Mouse (Mus musculus) embryonic facial prominence, embryonic 12.5 days (tissue): ENCODE measurements around the gene Cryaa. TPM values are rescaled to one million over a fixed set of nuclear protein-coding genes. Genes with fewer than 3 reads are reported as not detected.
A peak's percentile ranks its signal among the peaks of the same experiment; 100 is the strongest.

Source experiments
- ATAC-seq: fragments of 200-750 bp; cut with Nextera tagmentation; 2 replicates; pipeline ENCODE4 v1.8.0; 2017; ENCODE audit not compliant: insufficient number of reproducible peaks, insufficient read depth, low FRiP score, low TSS enrichment
- H3K27ac ChIP-seq: fragments of 300-500 bp; sonication (generic); 2 replicates; pipeline ENCODE4 v1.5.1; 2016; ENCODE audit warnings: mild to moderate bottlenecking
- H3K27me3 ChIP-seq: fragments of 300-500 bp; sonication (generic); 2 replicates; pipeline ENCODE4 v1.6.1; 2016; ENCODE audit warnings: mild to moderate bottlenecking, moderate library complexity
- H3K36me3 ChIP-seq: fragments of 300-500 bp; sonication (generic); 2 replicates; pipeline ENCODE4 v1.6.1; 2016; ENCODE audit warnings: mild to moderate bottlenecking
- H3K4me1 ChIP-seq: fragments of 300-500 bp; sonication (generic); 2 replicates; pipeline ENCODE4 v1.6.1; 2016
- H3K4me2 ChIP-seq: fragments of 300-500 bp; sonication (generic); replicated peaks from 2 replicates; pipeline ENCODE4 v1.6.1; 2016; ENCODE audit warnings: mild to moderate bottlenecking, moderate library complexity
- H3K4me3 ChIP-seq: fragments of 300-500 bp; sonication (generic); 2 replicates; pipeline ENCODE4 v1.5.1; 2016; ENCODE audit warnings: mild to moderate bottlenecking
- H3K9ac ChIP-seq: fragments of 300-500 bp; sonication (generic); 2 replicates; pipeline ENCODE4 v1.6.1; 2016; ENCODE audit warnings: mild to moderate bottlenecking, moderate library complexity
- H3K9me3 ChIP-seq: fragments of 300-500 bp; sonication (generic); 2 replicates; pipeline ENCODE4 v1.6.1; 2016; ENCODE audit warnings: mild to moderate bottlenecking, moderate library complexity
- WGBS: fragments of 180-500 bp; shearing (Covaris S2); methylation state at CpG from one replicate; pipeline ENCODE4 v1.1.7; 2016; 5-methylcytosine and 5-hydroxymethylcytosine counted together
- polyA plus RNA-seq: library from polyadenylated mRNA; unstranded; fragments of >200 nt; fragmentation: Nextera tagmentation; extraction: Ambion mirVana; gene quantifications from 2 replicates; pipeline ENCODE4 v1.2.1, GENCODE M21; 2016

The Cryaa gene
- polyA plus RNA-seq, 1 experiment from 2014 or later, result 283 TPM

- no peak overlapping the region for H3K4me3 ChIP-seq
- ATAC-seq, result no peak
- H3K9ac ChIP-seq, result no peak overlapping the region
- no peaks in the 10 kb centered on the region for H3K27me3 ChIP-seq
- H3K9me3 ChIP-seq, result no peaks in the 10 kb centered on the region
- H3K36me3 ChIP-seq, result no peaks in the 10 kb centered on the region
- no peaks in the 10 kb centered on the region for H3K4me1 ChIP-seq
- H3K27ac ChIP-seq, result no peak overlapping the region
- no peak overlapping the region for H3K4me2 ChIP-seq
These were observed 14.8 kb upstream of the Cryaa start for GRCm38 (mm10) chr17:31662855-31663254.

DNA sequence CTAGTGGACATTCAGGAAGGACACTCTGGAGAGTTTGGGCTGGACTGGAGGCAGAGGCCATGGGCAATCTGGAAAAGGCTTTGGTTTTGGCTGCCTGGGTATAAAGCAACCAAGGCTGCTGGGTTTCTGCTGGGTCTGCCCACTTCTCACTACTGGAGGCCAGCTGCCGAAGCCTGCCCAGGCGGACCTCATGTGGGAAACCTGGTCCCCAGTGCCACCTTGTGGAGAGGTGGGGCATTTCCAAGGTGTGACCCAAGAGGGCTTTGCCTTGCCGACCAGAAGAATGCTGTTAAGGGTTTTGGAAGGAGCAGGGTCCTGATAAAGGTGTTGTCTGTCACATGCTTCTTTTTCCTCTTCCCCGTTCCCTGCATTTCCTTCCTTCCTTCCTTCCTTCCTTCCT, 12.8 kb upstream of the Cryaa start:
- H3K9ac ChIP-seq, result no peak overlapping the region
- H3K4me2 ChIP-seq, result no peak overlapping the region
- ATAC-seq, result no peak
- WGBS, result 13% methylated on average over 4 of the region's 4 CpGs
- H3K4me1 ChIP-seq, result no peaks in the 10 kb centered on the region
- no peak overlapping the region for H3K27ac ChIP-seq
- no peaks in the 10 kb centered on the region for H3K36me3 ChIP-seq
- no peak overlapping the region for H3K4me3 ChIP-seq
- H3K9me3 ChIP-seq, result no peaks in the 10 kb centered on the region
- H3K27me3 ChIP-seq, result no peaks in the 10 kb centered on the region

DNA sequence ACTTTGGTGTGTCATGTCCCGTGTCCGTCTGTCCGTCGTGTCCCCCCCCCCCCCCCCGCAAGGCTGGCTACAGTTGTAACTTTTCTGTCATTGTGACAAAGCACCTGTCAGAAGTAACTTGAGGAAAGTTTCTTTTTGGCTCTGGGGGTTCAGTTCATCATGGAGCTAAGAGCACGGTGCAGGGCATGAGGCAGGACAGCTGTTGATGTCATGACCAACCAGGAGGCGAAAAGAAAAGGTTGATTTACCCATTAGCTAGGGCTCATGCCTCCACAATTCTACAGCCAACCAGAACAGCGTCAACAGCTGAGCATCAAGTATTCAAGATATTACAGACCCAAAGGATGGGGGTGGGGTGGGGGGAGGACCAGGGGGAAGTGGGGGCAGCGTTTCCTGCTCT, 9.3 kb upstream of the Cryaa start:
- Histone ChIP-seq H3K4me1 (no peaks in the 10 kb centered on the region), H3K4me2 (no peak overlapping the region), H3K36me3 (no peaks in the 10 kb centered on the region), H3K9me3 (no peaks in the 10 kb centered on the region), H3K4me3 (no peak overlapping the region), H3K27me3 (no peaks in the 10 kb centered on the region), H3K9ac (no peak overlapping the region), H3K27ac (no peak overlapping the region)
- 79% methylated on average over 8 of the region's 9 CpGs for WGBS
- no peak for ATAC-seq

DNA sequence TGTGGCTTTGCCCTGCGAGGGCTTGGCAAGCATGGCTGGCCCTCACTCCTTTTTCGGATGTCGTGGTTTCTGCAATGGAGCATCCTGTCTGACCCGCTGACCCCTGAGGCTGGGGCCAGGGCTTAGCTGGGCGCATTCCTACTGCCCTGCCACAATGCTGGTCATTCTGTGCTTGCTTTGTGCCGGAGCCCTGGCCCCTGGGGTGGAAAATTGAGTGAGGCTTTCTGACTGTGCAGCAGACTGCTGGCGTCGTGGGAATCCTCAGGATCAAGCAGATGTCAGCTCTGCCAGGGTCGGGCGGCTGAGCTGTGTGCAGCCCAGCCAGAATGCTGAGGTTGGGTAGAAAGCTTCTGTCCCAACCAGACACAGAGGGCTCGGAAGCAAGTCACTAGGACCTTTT, 7.4 kb upstream of the Cryaa start:
- WGBS, result 16% methylated on average over 11 of the region's 11 CpGs
- Histone ChIP-seq H3K4me1 (no peaks in the 10 kb centered on the region), H3K9me3 (no peaks in the 10 kb centered on the region), H3K9ac (no peak overlapping the region), H3K4me3 (no peak overlapping the region), H3K27ac (peak overlapping the region; percentile 31; the same call in 1 of the 2 replicates), H3K36me3 (no peaks in the 10 kb centered on the region), H3K27me3 (no peaks in the 10 kb centered on the region), H3K4me2 (no peak overlapping the region)
- ATAC-seq, result no peak

DNA sequence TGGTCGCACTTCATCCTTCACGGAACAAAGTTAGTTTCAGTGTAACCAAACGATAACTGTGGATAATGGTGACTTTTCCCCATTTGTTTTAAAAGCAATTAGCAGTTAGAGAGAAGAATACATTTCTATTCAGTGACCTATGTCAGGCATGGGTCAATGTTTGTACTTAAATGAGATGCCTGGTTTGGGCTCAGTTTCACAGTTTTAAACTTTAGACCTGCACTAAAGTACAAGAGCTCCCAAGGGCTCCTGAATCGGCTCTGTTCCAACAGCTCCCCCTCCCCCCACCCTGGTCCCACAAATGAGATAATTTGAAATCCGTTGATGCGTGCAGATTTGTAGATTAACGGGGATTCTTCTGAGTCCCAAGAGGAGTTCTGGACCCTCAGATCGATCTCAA, 5.9 kb upstream of the Cryaa start:
- Histone ChIP-seq H3K9me3 (no peaks in the 10 kb centered on the region), H3K27me3 (no peaks in the 10 kb centered on the region), H3K9ac (no peak overlapping the region), H3K27ac (no peak overlapping the region), H3K36me3 (no peaks in the 10 kb centered on the region), H3K4me3 (no peak overlapping the region), H3K4me1 (no peaks in the 10 kb centered on the region), H3K4me2 (no peak overlapping the region)
- WGBS, result 57% methylated on average over 8 of the region's 8 CpGs
- ATAC-seq, result no peak

GRCm38 (mm10) chr17:31672279-31672678, 5.3 kb upstream of the Cryaa start:
- Histone ChIP-seq H3K9ac (no peak overlapping the region), H3K4me2 (no peak overlapping the region), H3K36me3 (no peaks in the 10 kb centered on the region), H3K27ac (no peak overlapping the region), H3K4me1 (no peaks in the 10 kb centered on the region), H3K4me3 (no peak overlapping the region), H3K9me3 (no peaks in the 10 kb centered on the region), H3K27me3 (no peaks in the 10 kb centered on the region)
- no peak for ATAC-seq
- WGBS, result 83% methylated on average over 12 of the region's 12 CpGs

DNA sequence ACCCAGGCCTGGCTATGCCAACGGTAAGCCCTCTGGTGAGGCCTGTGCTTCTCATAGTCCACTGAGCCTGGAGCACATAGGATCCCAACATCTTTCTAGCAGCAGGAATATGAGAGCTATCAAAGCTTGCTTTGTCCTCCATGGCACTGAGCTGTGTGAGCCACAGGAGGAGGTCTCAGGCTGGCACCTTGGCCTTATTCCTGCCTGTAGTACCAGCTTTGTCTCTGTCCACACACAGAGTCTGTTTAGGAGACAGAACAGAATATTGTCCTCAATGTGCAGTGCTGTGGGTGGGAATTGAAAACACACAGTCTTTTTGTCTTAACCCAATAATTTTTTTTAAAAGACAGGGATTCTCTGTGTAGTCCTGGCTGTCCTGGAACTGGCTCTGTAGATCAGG, 3.2 kb upstream of the Cryaa start:
- 0 out of 2 replicates have a peak, but pooled peaks cover 2% of the 10 kb centered on the region for H3K27me3 ChIP-seq
- H3K36me3 ChIP-seq, result no peaks in the 10 kb centered on the region
- no peak overlapping the region for H3K4me2 ChIP-seq
- no peak overlapping the region for H3K9ac ChIP-seq
- no peaks in the 10 kb centered on the region for H3K4me1 ChIP-seq
- H3K4me3 ChIP-seq, result no peak overlapping the region
- H3K27ac ChIP-seq, result no peak overlapping the region
- 78% methylated on average over 1 of the region's 1 CpGs for WGBS
- H3K9me3 ChIP-seq, result no peaks in the 10 kb centered on the region
- no peak for ATAC-seq

GRCm38 (mm10) chr17:31680450-31680849, 2.8 kb downstream of the Cryaa start:
- Histone ChIP-seq H3K36me3 (no peaks in the 10 kb centered on the region), H3K4me1 (no peaks in the 10 kb centered on the region; the same call in 1 of the 2 replicates), H3K27ac (no peak overlapping the region), H3K4me3 (no peak overlapping the region), H3K4me2 (no peak overlapping the region), H3K9ac (no peak overlapping the region), H3K27me3 (0 out of 2 replicates have a peak, but pooled peaks cover 2% of the 10 kb centered on the region), H3K9me3 (no peaks in the 10 kb centered on the region)
- 62% methylated on average over 2 of the region's 2 CpGs for WGBS
- ATAC-seq, result no peak

GRCm38 (mm10) chr17:31685514-31686224, 8.1 kb downstream of the Cryaa start:
- peak; percentile 14; the same call in 1 of the 2 replicates for ATAC-seq
- H3K27me3 ChIP-seq, result no peaks in the 10 kb centered on the region
- peak overlapping the region; percentile 40 for H3K4me2 ChIP-seq
- no peak overlapping the region for H3K4me3 ChIP-seq
- peaks cover 12% of the 10 kb centered on the region for H3K4me1 ChIP-seq
- H3K36me3 ChIP-seq, result no peaks in the 10 kb centered on the region
- 0 out of 2 replicates have a peak overlapping the region, but pooled peaks have one; percentile 27 for H3K9ac ChIP-seq
- H3K27ac ChIP-seq, result peak overlapping the region; percentile 85
- WGBS, result 14% methylated on average over 17 of the region's 17 CpGs
- no peaks in the 10 kb centered on the region for H3K9me3 ChIP-seq

GRCm38 (mm10) chr17:31686225-31686564, 8.6 kb downstream of the Cryaa start:
- Histone ChIP-seq H3K4me1 (peaks cover 12% of the 10 kb centered on the region), H3K9ac (peak overlapping the region; percentile 21; the same call in 1 of the 2 replicates), H3K27ac (peak overlapping the region; percentile 85), H3K9me3 (no peaks in the 10 kb centered on the region), H3K27me3 (no peaks in the 10 kb centered on the region), H3K4me2 (peak overlapping the region; percentile 40), H3K4me3 (no peak overlapping the region), H3K36me3 (no peaks in the 10 kb centered on the region)
- WGBS, result 17% methylated on average over 3 of the region's 3 CpGs
- 0 out of 2 replicates have a peak, but pooled peaks have one; percentile 30 for ATAC-seq

DNA sequence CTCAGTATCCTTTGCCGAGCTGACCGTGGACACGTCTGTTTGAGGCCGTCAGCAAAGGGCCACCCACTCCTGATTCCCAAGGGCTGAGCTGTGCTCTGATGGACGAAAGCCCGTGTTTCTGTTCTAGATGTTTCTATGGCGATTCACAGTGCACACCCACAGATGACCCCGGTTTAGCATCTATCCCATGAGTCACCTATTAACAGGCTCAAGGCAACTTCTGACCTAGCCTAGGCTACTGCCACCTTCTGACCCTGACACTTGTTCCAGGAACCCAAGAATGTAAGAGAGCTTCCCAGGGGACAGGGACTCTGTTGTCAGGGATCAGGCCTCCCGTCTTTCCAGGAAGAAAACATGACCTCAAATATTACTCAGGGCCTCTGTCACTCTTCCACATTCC, 10.5 kb downstream of the Cryaa start:
- no peak for ATAC-seq
- Histone ChIP-seq H3K9me3 (no peaks in the 10 kb centered on the region), H3K4me1 (peaks cover 17% of the 10 kb centered on the region), H3K27me3 (no peaks in the 10 kb centered on the region), H3K4me2 (no peak overlapping the region), H3K4me3 (no peak overlapping the region), H3K36me3 (no peaks in the 10 kb centered on the region), H3K27ac (no peak overlapping the region), H3K9ac (no peak overlapping the region)
- 69% methylated on average over 9 of the region's 9 CpGs for WGBS

DNA sequence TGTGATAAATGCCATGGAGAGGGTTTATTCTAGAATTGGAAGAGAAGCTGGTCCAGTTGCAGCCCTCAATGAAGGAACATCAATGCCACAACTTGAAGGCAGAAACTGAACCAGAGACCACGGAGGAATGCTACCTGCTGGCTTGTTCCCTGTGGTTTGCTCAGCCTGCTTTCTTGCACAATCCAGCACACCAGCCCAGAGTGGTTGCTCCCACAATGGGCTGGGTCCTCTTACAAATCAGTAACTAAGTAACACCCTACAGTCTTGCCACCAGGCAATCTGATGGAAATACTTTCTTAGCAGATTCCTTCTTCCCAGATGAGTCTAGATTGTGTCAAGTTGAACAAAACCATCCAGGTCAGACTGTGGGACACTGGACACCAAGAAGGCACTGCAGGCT, 12.0 kb downstream of the Cryaa start:
- no peak overlapping the region for H3K4me2 ChIP-seq
- peaks cover 30% of the 10 kb centered on the region for H3K4me1 ChIP-seq
- no peaks in the 10 kb centered on the region for H3K36me3 ChIP-seq
- 85% methylated on average over 1 of the region's 1 CpGs for WGBS
- no peak for ATAC-seq
- H3K9me3 ChIP-seq, result no peaks in the 10 kb centered on the region
- no peak overlapping the region for H3K4me3 ChIP-seq
- no peak overlapping the region for H3K27ac ChIP-seq
- H3K9ac ChIP-seq, result no peak overlapping the region
- no peaks in the 10 kb centered on the region for H3K27me3 ChIP-seq
